Mouse (Mus musculus) MEL (cell line): ENCODE measurements around the gene Nr4a1. TPM values are rescaled to one million over a fixed set of nuclear protein-coding genes. Genes with fewer than 3 reads are reported as not detected.

Experiments
- DNase-seq: peaks from one replicate; pipeline ENCODE4 v3.0.0; 2011; ENCODE audit warnings: low read depth, low spot score
- H3K27ac ChIP-seq: 2 replicates; pipeline ENCODE4 v1.5.1; 2012; ENCODE audit warnings: low read depth, mild to moderate bottlenecking, control low read depth, low read length, moderate library complexity; ENCODE audit not compliant: control insufficient read depth
- H3K27me3 ChIP-seq, 2 experiments: fragments of 150-350 bp in 1 of 2; sonication (generic) in 1 of 2; 2 replicates each; pipeline ENCODE4 v1.6.1; 2012; ENCODE audit warnings: low read length in 2 of 2, mild to moderate bottlenecking in 2 of 2, improper control_type of control experiment in 1 of 2, moderate library complexity in 1 of 2; ENCODE audit not compliant: insufficient read depth in 2 of 2, control insufficient read depth in 1 of 2
- H3K36me3 ChIP-seq, 2 experiments: 2 replicates each; pipeline ENCODE4 v1.6.1; 2012 to 2014; ENCODE audit warnings: low read length in 2 of 2, improper control_type of control experiment in 1 of 2, inconsistent platforms in 1 of 2, mild to moderate bottlenecking in 1 of 2; ENCODE audit not compliant: insufficient read depth in 2 of 2, control insufficient read depth in 1 of 2
- H3K4me1 ChIP-seq, 2 experiments: fragments of 150-350 bp in 1 of 2; sonication (generic) in 1 of 2; 2 replicates each; pipeline ENCODE4 v1.6.1; 2012; ENCODE audit warnings: low read length in 2 of 2, improper control_type of control experiment in 1 of 2, mild to moderate bottlenecking in 1 of 2; ENCODE audit not compliant: insufficient read depth in 2 of 2, control insufficient read depth in 1 of 2
- H3K4me3 ChIP-seq, 2 experiments: fragments of 150-350 bp in 1 of 2; sonication (generic) in 1 of 2; 2 replicates each; pipeline ENCODE4 v1.5.1; 2012; ENCODE audit warnings: low read depth in 2 of 2, low read length in 2 of 2, mild to moderate bottlenecking in 2 of 2, moderate library complexity in 2 of 2, control low read depth in 1 of 2, improper control_type of control experiment in 1 of 2; ENCODE audit not compliant: control insufficient read depth in 1 of 2, insufficient read depth in 1 of 2
- H3K79me2 ChIP-seq: 2 replicates; pipeline ENCODE4 v1.6.1; 2012; ENCODE audit warnings: mild to moderate bottlenecking, low read length, moderate library complexity; ENCODE audit not compliant: control insufficient read depth, poor library complexity, insufficient read depth
- H3K9ac ChIP-seq: 2 replicates; pipeline ENCODE4 v1.6.1; 2012; ENCODE audit warnings: low read depth, mild to moderate bottlenecking, control low read depth, low read length, moderate library complexity; ENCODE audit not compliant: control insufficient read depth, poor library complexity, severe bottlenecking
- H3K9me3 ChIP-seq: fragments of 150-350 bp; sonication (generic); replicated peaks from 2 replicates; pipeline ENCODE4 v1.6.1; 2012; ENCODE audit warnings: mild to moderate bottlenecking, low read length, improper control_type of control experiment, moderate library complexity; ENCODE audit not compliant: insufficient read depth
- BHLHE40 ChIP-seq: IDR thresholded peaks from 2 replicates; pipeline ENCODE4 v1.6.1; 2012; ENCODE audit warnings: low read depth, mild to moderate bottlenecking, inconsistent platforms, low read length, improper control_type of control experiment, borderline replicate concordance
- CHD2 ChIP-seq: IDR thresholded peaks from 2 replicates; pipeline ENCODE4 v1.6.1; 2011; ENCODE audit warnings: low read length, improper control_type of control experiment
- E2F4 ChIP-seq: IDR thresholded peaks from 2 replicates; pipeline ENCODE4 v1.6.1; 2011; ENCODE audit warnings: low read depth, low read length, improper control_type of control experiment, borderline replicate concordance
- ELF1 ChIP-seq: IDR thresholded peaks from 2 replicates; pipeline ENCODE4 v1.6.1; 2014; ENCODE audit warnings: low read depth, mild to moderate bottlenecking, inconsistent platforms, low read length, improper control_type of control experiment, moderate library complexity
- EP300 ChIP-seq, 2 experiments: IDR thresholded peaks; 2 replicates each; pipeline ENCODE4 v1.6.1; 2011; ENCODE audit warnings: improper control_type of control experiment in 2 of 2, low read length in 2 of 2, low read depth in 1 of 2, mild to moderate bottlenecking in 1 of 2
- GABPA ChIP-seq: IDR thresholded peaks from 2 replicates; pipeline ENCODE4 v1.6.1; 2012; ENCODE audit warnings: low read depth, mild to moderate bottlenecking, inconsistent platforms, low read length, improper control_type of control experiment, moderate library complexity
- GATA1 ChIP-seq: IDR thresholded peaks from 2 replicates; pipeline ENCODE4 v1.6.1; 2011; ENCODE audit warnings: low read depth, low read length, improper control_type of control experiment
- HCFC1 ChIP-seq: IDR thresholded peaks from 2 replicates; pipeline ENCODE4 v1.6.1; 2012; ENCODE audit warnings: low read depth, mild to moderate bottlenecking, inconsistent platforms, low read length, improper control_type of control experiment, moderate library complexity
- MAX ChIP-seq: IDR thresholded peaks from 2 replicates; pipeline ENCODE4 v1.6.1; 2011; ENCODE audit warnings: low read length, improper control_type of control experiment
- MAZ ChIP-seq: IDR thresholded peaks from 2 replicates; pipeline ENCODE4 v1.6.1; 2012; ENCODE audit warnings: low read depth, mild to moderate bottlenecking, inconsistent platforms, low read length, improper control_type of control experiment
- MEF2A ChIP-seq: IDR thresholded peaks from 2 replicates; pipeline ENCODE4 v1.6.1; 2014; ENCODE audit warnings: low read depth, mild to moderate bottlenecking, inconsistent platforms, low read length, improper control_type of control experiment; ENCODE audit not compliant: poor library complexity, insufficient replicate concordance, severe bottlenecking; ENCODE audit errors: extremely low read depth
- MYB ChIP-seq: IDR thresholded peaks from 2 replicates; pipeline ENCODE4 v1.6.1; 2011; ENCODE audit warnings: mild to moderate bottlenecking, low read depth, low read length, improper control_type of control experiment
- NELFE ChIP-seq: IDR thresholded peaks from 2 replicates; pipeline ENCODE4 v1.6.1; 2011; ENCODE audit warnings: low read depth, low read length, improper control_type of control experiment
- POLR2A ChIP-seq, 2 experiments: IDR thresholded peaks; 2 replicates each; pipeline ENCODE4 v1.6.1; 2011 to 2012; ENCODE audit warnings: low read length in 2 of 2, mild to moderate bottlenecking in 2 of 2, control low read depth in 1 of 2, improper control_type of control experiment in 1 of 2, low read depth in 1 of 2, moderate library complexity in 1 of 2; ENCODE audit not compliant: control insufficient read depth in 1 of 2, insufficient read depth in 1 of 2, poor library complexity in 1 of 2
- POLR2AphosphoS2 ChIP-seq: IDR thresholded peaks from 2 replicates; pipeline ENCODE4 v1.6.1; 2011; ENCODE audit warnings: low read length, improper control_type of control experiment
- RCOR1 ChIP-seq: IDR thresholded peaks from 2 replicates; pipeline ENCODE4 v1.6.1; 2012; ENCODE audit warnings: low read depth, mild to moderate bottlenecking, inconsistent platforms, low read length, improper control_type of control experiment
- SIN3A ChIP-seq: IDR thresholded peaks from 2 replicates; pipeline ENCODE4 v1.6.1; 2012; ENCODE audit warnings: low read length, improper control_type of control experiment, inconsistent platforms
- SMC3 ChIP-seq: IDR thresholded peaks from 2 replicates; pipeline ENCODE4 v1.6.1; 2011; ENCODE audit warnings: low read depth, low read length, improper control_type of control experiment
- TAL1 ChIP-seq: IDR thresholded peaks from 2 replicates; pipeline ENCODE4 v1.6.1; 2012; ENCODE audit warnings: mild to moderate bottlenecking, inconsistent platforms, low read length, moderate library complexity, mixed read lengths
- TBP ChIP-seq: IDR thresholded peaks from 2 replicates; pipeline ENCODE4 v1.8.0; 2011; ENCODE audit warnings: low read depth, low read length, improper control_type of control experiment
- TCF12 ChIP-seq: IDR thresholded peaks from 2 replicates; pipeline ENCODE4 v1.6.1; 2014; ENCODE audit warnings: low read depth, mild to moderate bottlenecking, inconsistent platforms, low read length, improper control_type of control experiment, moderate library complexity
- UBTF ChIP-seq: IDR thresholded peaks from 2 replicates; pipeline ENCODE4 v1.6.1; 2012; ENCODE audit warnings: low read depth, mild to moderate bottlenecking, inconsistent platforms, low read length, improper control_type of control experiment, moderate library complexity, borderline replicate concordance; ENCODE audit not compliant: insufficient read depth
- USF1 ChIP-seq: IDR thresholded peaks from 2 replicates; pipeline ENCODE4 v1.6.1; 2014; ENCODE audit warnings: low read depth, mild to moderate bottlenecking, inconsistent platforms, low read length, improper control_type of control experiment, moderate library complexity
- USF2 ChIP-seq, 2 experiments: IDR thresholded peaks; 2 replicates each; pipeline ENCODE4 v1.6.1; 2011 to 2012; ENCODE audit warnings: improper control_type of control experiment in 2 of 2, low read length in 2 of 2, borderline replicate concordance in 1 of 2, inconsistent platforms in 1 of 2, low read depth in 1 of 2, mild to moderate bottlenecking in 1 of 2; ENCODE audit not compliant: insufficient read depth in 1 of 2
- ZC3H11A ChIP-seq: IDR thresholded peaks from 2 replicates; pipeline ENCODE4 v1.6.1; 2012; ENCODE audit warnings: low read depth, mild to moderate bottlenecking, inconsistent platforms, low read length, improper control_type of control experiment
- ZKSCAN1 ChIP-seq: IDR thresholded peaks from 2 replicates; pipeline ENCODE4 v1.6.1; 2012; ENCODE audit warnings: low read depth, mild to moderate bottlenecking, inconsistent platforms, low read length, improper control_type of control experiment, moderate library complexity
- ZMIZ1 ChIP-seq: IDR thresholded peaks from 2 replicates; pipeline ENCODE4 v1.6.1; 2012; ENCODE audit warnings: low read depth, mild to moderate bottlenecking, inconsistent platforms, low read length, improper control_type of control experiment, moderate library complexity
- ZNF384 ChIP-seq: IDR thresholded peaks from 2 replicates; pipeline ENCODE4 v1.6.1; 2012; ENCODE audit warnings: low read depth, mild to moderate bottlenecking, inconsistent platforms, low read length, improper control_type of control experiment
- polyA plus RNA-seq, 2 experiments: library from polyadenylated mRNA; stranded (reverse) in 1 of 2; unstranded in 1 of 2; fragments of >175 nt in 1 of 2; fragments of >200 nt in 1 of 2; gene quantifications; 2 replicates each; pipeline versions ENCODE4 v1.2.1 to v1.2.4; 2012; ENCODE audit warnings: low replicate concordance in 2 of 2, low read depth in 1 of 2; ENCODE audit not compliant: insufficient read length in 2 of 2, insufficient read depth in 1 of 2, missing spikeins in 1 of 2
- total RNA-seq: library from RNA; depleted of rRNA; stranded (reverse); fragments of 300-350 nt; gene quantifications from 2 replicates; pipeline ENCODE4 v1.2.3, GENCODE M21; 2012

The Nr4a1 gene
- total and polyA plus RNA-seq, 3 experiments: 2.0 to 12.8 TPM; not detected in 1

- H3K9ac ChIP-seq: no peak overlapping the region
- no peak overlapping the region for H3K4me3 ChIP-seq
- no peaks in the 10 kb centered on the region for H3K4me1 ChIP-seq
- no peaks in the 10 kb centered on the region for H3K79me2 ChIP-seq
- no peaks in the 10 kb centered on the region for H3K9me3 ChIP-seq
- no peaks in the 10 kb centered on the region for H3K27me3 ChIP-seq
- DNase-seq: no peak
- H3K36me3 ChIP-seq: no peaks in the 10 kb centered on the region
- no peak overlapping the region for H3K27ac ChIP-seq
- TF ChIP-seq TAL1 (no peak), MAZ (no peak), UBTF (no peak), ZC3H11A (no peak), EP300 (IDR thresholded peaks at IDR 0.05; ENCODE audit: low read depth in 1 of 2, low read length in 2 of 2) (no peak), NELFE (no peak), ZKSCAN1 (no peak), BHLHE40 (no peak), USF1 (no peak), HCFC1 (no peak), ZNF384 (no peak), SMC3 (no peak), ZMIZ1 (no peak), MYB (no peak), TBP (no peak), RCOR1 (no peak)
Observed at GRCm38 (mm10) chr15:101270101-101270820, 16.2 kb downstream of the Nr4a1 start.

GRCm38 (mm10) chr15:101271107-101271506, 17.0 kb downstream of the Nr4a1 start:
- Histone ChIP-seq H3K9ac (no peak overlapping the region), H3K27ac (no peak overlapping the region), H3K9me3 (no peaks in the 10 kb centered on the region), H3K27me3 (no peaks in the 10 kb centered on the region), H3K4me1 (no peaks in the 10 kb centered on the region), H3K79me2 (no peaks in the 10 kb centered on the region), H3K36me3 (no peaks in the 10 kb centered on the region), H3K4me3 (no peak overlapping the region)
- TF ChIP-seq SIN3A (no peak), SMC3 (no peak), MYB (no peak), USF2 (IDR thresholded peaks at IDR 0.05; ENCODE audit: borderline replicate concordance in 1 of 2, insufficient read depth in 1 of 2, low read depth in 1 of 2, low read length in 2 of 2) (no peak), POLR2AphosphoS2 (no peak), ELF1 (no peak), GATA1 (no peak), MEF2A (no peak), USF1 (no peak), POLR2A (IDR thresholded peaks at IDR 0.05; ENCODE audit: control insufficient read depth in 1 of 2, insufficient read depth in 1 of 2, low read depth in 1 of 2, low read length in 2 of 2, poor library complexity in 1 of 2) (no peak), MAX (no peak), TCF12 (no peak), E2F4 (no peak), GABPA (no peak), CHD2 (no peak)
- no peak for DNase-seq
